Mouse (Mus musculus) stomach, postnatal 0 days (tissue): ENCODE results near the gene Jade3.

Source experiments
- CTCF ChIP-seq: IDR thresholded peaks from 2 replicates; pipeline ENCODE4 v1.5.1; 2016; ENCODE audit warnings: antibody characterized with exemption, low read depth, mild to moderate bottlenecking, moderate library complexity
- EP300 ChIP-seq: optimal IDR thresholded peaks from 2 replicates; pipeline ENCODE3; 2016; ENCODE audit warnings: antibody characterized with exemption

DNA sequence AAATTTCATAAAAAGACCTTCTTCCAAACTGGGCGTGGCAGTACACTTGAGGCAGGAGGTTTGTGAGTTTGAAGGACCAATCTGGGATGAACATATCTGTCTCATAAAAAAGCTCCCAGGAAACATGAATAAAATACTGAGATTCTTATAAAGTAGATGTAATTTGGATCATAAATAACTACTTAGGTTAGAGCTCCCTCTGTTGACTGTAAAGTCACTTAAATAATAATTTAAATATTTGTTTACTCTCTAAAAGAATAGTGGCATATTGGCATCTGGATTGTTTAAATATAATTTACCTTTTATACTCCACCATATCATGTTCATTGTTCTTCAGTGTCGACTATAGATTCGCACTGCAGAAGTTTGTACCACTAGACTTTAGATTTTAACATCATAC is 72.2 kb downstream of the Jade3 start:
- TF ChIP-seq CTCF, result peak; percentile 25; the same call in 1 of the 2 replicates
- no peak for TF ChIP-seq EP300
